Mouse (Mus musculus) lung, adult 18-20 months (tissue): ENCODE measurements around the gene Ptgdr2.

ENCODE experiments used
- DNase-seq, 2 experiments: peaks; one replicate each; pipeline ENCODE4 v3.0.0; 2022; ENCODE audit warnings: mixed read lengths in 2 of 2

The Ptgdr2 gene

DNA sequence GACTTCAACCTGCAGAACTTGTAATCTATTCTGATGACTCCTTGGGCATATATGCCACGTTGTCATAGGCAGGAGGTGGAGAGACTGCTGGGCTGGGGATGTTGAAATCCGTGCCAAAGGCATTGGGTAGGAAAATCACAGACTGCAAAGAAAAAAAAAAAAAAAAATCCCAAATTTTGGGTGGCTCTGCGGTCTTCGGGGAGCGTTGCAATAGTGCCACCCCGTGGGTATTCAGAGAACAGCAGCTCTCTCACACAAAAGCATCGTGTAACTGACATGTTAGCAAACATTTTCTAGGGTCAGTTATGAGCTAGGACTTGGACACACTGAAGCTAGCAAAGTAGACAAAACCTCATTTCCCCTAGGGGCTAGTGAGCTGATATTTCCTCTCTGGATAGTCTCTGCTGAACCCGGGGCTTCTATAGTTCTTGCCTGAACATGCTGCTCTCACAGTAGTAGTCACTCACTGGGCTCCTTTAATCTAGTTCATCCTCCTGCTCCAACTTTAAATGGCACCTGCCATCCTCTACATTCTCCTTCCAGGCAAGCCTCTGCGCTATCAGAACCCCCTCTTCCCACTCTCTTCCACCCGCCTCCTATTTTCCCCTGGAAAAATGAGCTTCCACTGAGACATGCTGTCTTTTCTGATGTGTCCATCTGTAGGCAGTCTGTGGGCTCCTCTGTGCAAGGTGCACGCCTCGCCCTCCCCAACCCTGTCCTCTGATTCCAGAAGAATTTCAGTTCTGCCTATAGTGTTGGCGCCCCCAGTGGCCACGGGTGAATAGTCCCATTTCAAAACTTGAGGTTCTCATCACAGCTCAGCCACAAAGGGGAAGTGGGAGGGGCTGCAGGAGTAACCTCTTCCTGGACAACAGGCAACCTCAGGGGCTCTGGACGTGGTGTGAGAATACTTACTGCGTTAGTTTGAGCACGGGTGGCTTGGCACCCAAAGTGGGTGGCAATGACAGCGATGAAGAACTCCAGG lies 42.5 kb downstream of the Ptgdr2 start:
- DNase-seq = peak; percentile 84 to 87

DNA sequence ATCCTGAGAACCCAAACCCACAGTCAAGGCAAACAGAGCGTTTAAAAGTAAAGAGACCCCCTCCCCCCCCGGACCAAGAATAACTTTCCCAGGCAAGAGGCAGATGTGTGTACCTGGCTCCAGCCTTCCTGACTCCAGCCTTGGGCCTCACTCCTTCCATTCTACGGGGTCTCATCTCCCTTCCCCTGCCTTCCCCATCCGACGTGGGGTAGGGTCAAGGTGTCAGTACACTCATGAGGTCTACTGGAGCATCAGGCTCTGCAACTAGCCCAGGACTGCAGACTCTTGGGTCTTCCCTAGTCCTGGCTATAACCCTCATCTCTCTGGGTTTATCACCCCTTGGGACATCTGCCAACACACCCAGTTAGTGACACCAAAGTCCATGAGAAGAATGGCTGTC lies 43.2 kb downstream of the Ptgdr2 start:
- no peak for DNase-seq

DNA sequence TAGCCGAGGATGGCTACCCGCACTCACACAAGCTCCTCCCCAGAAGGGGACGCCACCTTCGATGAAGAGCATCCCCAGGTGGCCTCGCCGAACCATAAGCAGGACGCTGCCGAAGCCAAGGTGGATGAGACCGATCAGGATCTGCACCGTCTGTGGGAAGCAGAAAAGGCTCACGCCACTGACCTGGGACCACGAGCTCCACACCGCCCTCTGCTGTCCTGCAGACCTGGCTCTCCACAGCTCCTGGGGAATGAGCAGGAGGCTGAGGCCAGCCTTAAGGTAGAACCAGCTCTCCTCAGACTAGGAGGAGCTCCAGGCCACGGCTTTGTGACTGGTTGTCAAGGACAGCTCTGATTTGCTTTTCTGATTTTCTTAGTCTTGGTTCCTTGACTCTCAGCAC lies 46.2 kb downstream of the Ptgdr2 start:
- peak; percentile 30 to 49 for DNase-seq

DNA sequence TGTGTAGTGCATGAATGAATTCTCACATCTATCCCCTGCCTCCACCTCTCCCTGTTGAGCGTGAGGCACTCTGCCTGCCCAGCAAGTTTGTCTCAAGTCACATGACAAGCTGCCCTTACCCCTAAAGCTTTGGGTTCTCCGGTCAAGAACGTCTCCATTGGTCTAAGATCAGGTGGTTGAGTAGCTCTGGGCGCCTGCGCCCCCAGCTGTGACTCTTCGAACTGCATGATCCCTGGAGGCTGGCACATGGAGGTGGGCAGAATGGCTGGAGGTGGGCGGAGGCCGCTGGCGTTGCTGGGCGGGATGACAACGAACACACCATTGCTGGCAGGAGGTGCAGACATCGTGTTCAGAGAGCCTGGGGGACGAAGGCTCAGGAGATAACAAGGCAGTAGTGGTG lies 47.6 kb downstream of the Ptgdr2 start:
- DNase-seq = no peak

DNA sequence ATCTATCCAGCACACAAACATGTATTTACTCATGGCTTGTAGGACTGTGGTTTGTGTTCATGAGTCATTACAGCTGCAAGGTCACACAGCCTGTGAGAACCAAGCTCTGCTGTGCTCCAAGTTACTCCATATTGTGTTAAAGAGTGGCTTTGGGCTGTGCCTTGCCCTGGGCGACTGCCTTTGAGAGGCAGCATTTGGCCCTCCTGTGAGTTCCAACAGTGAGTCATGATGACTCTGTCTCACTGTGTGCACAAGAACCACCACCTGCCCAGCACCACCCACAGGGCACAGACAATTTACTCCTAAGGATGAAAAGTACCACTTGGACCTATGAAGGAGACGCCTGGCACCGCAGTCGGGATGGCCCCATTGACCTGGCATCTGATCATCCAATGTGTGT lies 48.9 kb downstream of the Ptgdr2 start:
- DNase-seq = no peak

DNA sequence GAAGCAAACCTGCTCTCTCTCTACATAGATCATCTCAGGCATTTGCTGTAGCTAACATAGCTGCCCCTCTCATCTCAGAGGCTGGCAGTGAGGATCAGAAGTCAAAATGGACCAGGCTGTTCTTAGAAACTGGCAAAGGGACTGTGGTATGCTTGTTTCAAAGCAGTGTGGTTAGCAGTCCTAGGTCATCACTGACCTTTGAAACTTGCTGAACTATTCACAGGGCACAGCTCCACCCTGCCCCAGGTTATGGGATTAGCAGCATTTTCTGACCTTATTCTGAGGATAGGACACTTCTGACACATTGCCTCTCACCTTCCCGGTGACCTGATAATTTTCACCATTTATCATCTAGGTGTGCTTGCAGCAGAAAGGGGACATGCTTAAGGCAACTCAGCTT lies 51.6 kb downstream of the Ptgdr2 start:
- DNase-seq = no peak

DNA sequence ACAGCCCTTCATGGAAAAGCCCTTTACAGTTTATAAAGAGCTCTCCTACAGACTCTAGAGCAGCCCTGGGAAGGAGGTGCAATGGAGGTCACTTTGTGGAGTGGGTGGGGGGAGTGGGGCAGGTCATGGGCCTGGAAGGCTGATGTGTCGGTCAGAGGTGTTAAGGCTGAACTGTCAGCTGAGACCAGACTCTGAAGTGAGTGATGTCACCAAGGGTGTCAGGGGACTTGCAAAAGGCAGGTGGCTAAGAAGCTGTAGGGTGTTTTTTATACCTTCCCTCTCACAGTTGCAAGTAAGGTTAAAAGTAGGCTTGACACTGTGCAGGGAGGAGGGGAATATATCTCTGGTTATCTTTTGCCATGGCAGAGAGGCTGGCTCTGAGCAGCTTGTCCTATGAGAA lies 53.8 kb downstream of the Ptgdr2 start:
- no peak for DNase-seq

DNA sequence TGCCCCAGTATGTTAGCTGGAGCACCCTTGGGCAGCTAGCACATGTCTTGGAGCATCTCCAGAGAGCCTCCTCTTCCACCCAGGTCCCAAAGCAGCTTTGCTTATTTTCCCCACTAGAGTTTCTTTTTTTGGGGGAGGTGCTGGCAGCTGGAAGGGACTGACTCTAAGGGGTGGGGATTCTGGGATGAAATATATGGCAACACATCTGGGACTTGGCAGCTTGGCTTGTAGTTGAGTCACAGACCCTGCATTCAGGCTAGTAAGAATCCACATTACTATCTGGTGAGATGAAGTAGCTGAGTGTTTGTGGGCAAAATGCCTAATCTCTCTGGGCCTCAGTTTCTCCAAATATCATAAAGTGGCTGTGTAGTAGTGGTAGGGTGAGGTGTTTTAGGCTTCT lies 55.0 kb downstream of the Ptgdr2 start:
- DNase-seq = no peak
